Mouse (Mus musculus): Measurements from ENCODE around the gene Pogk.
A peak's percentile ranks its signal among the peaks of the same experiment; 100 is the strongest.

Pogk gene

GRCm38 (mm10) chr1:166379630-166380231 lies 29.9 kb downstream of the Pogk start:
- peak; percentile 69 to 90 for DNase-seq (ENCODE audit: inconsistent age in 2 of 2, low spot score in 1 of 2)

- DNase-seq (ENCODE audit: inconsistent age in 2 of 2, low spot score in 1 of 2), result peak; percentile 95 to 97
These were observed 30.5 kb downstream of the Pogk start, which contains the start of gene Tada1 for GRCm38 (mm10) chr1:166379013-166379629. Tada1 (plus strand) TSS chr1:166379097.

GRCm38 (mm10) chr1:166378431-166379012 lies 31.1 kb downstream of the Pogk start:
- no peak for DNase-seq (ENCODE audit: inconsistent age in 2 of 2, low spot score in 1 of 2)

GRCm38 (mm10) chr1:166377171-166377570 lies 32.5 kb downstream of the Pogk start:
- no peak for DNase-seq (ENCODE audit: inconsistent age in 2 of 2, low spot score in 1 of 2)

- no peak for DNase-seq (ENCODE audit: inconsistent age in 2 of 2, low spot score in 1 of 2)
These were observed 46.5 kb downstream of the Pogk start for GRCm38 (mm10) chr1:166363122-166363521.

- DNase-seq (ENCODE audit: inconsistent age in 2 of 2, low spot score in 1 of 2), result no peak
These were observed 47.0 kb downstream of the Pogk start for GRCm38 (mm10) chr1:166362659-166363058.

- DNase-seq (ENCODE audit: inconsistent age in 2 of 2, low spot score in 1 of 2), result no peak
These were observed 47.8 kb downstream of the Pogk start for GRCm38 (mm10) chr1:166361842-166362241.

- DNase-seq (ENCODE audit: inconsistent age in 2 of 2, low spot score in 1 of 2), result no peak
These were observed 48.8 kb downstream of the Pogk start for GRCm38 (mm10) chr1:166360896-166361295.

- peak; percentile 79 to 93 for DNase-seq (ENCODE audit: inconsistent age in 2 of 2, low spot score in 1 of 2)
These were observed 49.4 kb downstream of the Pogk start for GRCm38 (mm10) chr1:166360157-166360855.

- DNase-seq (ENCODE audit: inconsistent age in 2 of 2, low spot score in 1 of 2), result no peak
These were observed 59.9 kb downstream of the Pogk start for GRCm38 (mm10) chr1:166349751-166350150.

GRCm38 (mm10) chr1:166349341-166349740 lies 60.3 kb downstream of the Pogk start:
- no peak for DNase-seq (ENCODE audit: inconsistent age in 2 of 2, low spot score in 1 of 2)

- no peak for DNase-seq (ENCODE audit: inconsistent age in 2 of 2, low spot score in 1 of 2)
These were observed 62.8 kb downstream of the Pogk start for GRCm38 (mm10) chr1:166346906-166347305.

- DNase-seq (ENCODE audit: inconsistent age in 2 of 2, low spot score in 1 of 2), result no peak
These were observed 64.1 kb downstream of the Pogk start for GRCm38 (mm10) chr1:166345602-166346001.

GRCm38 (mm10) chr1:166344300-166345077 lies 65.2 kb downstream of the Pogk start:
- DNase-seq (ENCODE audit: inconsistent age in 2 of 2, low spot score in 1 of 2), result no peak

- no peak for DNase-seq (ENCODE audit: inconsistent age in 2 of 2, low spot score in 1 of 2)
These were observed 66.1 kb downstream of the Pogk start for GRCm38 (mm10) chr1:166343586-166343985.

- no peak for DNase-seq (ENCODE audit: inconsistent age in 2 of 2, low spot score in 1 of 2)
These were observed 67.1 kb downstream of the Pogk start for GRCm38 (mm10) chr1:166342539-166342938.

GRCm38 (mm10) chr1:166342060-166342459 lies 67.6 kb downstream of the Pogk start:
- no peak for DNase-seq (ENCODE audit: inconsistent age in 2 of 2, low spot score in 1 of 2)

GRCm38 (mm10) chr1:166339110-166339509 lies 70.6 kb downstream of the Pogk start:
- peak; percentile 17 to 51 for DNase-seq (ENCODE audit: inconsistent age in 2 of 2, low spot score in 1 of 2)
